Mouse (Mus musculus) kidney, adult 2 months (tissue): Measurements from ENCODE around the gene Cox19.

Experiments used
- CTCF ChIP-seq: fragments of 200-500 bp; conservative IDR thresholded peaks from 2 replicates; pipeline ENCODE4 v1.5.1; 2011; ENCODE audit warnings: low read depth, mild to moderate bottlenecking, control low read depth, low read length, moderate library complexity, mixed read lengths; ENCODE audit not compliant: insufficient read depth, insufficient read length
- POLR2A ChIP-seq: fragments of 200-500 bp; IDR thresholded peaks from one replicate; pipeline ENCODE4 v1.6.1; 2011; ENCODE audit warnings: low read depth, low read length, control low read depth

- TF ChIP-seq CTCF (no peak), POLR2A (no peak)
Measured at GRCm38 (mm10) chr5:139317751-139318504, 33.3 kb downstream of the Cox19 start.
